Mouse (Mus musculus) heart, adult 2 months (tissue): ENCODE data around the gene Pcdh18. TPM values are rescaled to one million over a fixed set of nuclear protein-coding genes. Genes with fewer than 3 reads are reported as not detected.

Source experiments
- DNase-seq, 2 experiments: peaks; one replicate each; pipeline ENCODE4 v3.0.0; 2021
- H3K27ac ChIP-seq: fragments of 200-600 bp; 2 replicates; pipeline ENCODE4 v1.8.1; 2022
- H3K27me3 ChIP-seq: fragments of 200-500 bp; 2 replicates; pipeline ENCODE4 v1.6.1; 2012; ENCODE audit warnings: mild to moderate bottlenecking, low read length, inconsistent platforms, mixed read lengths; ENCODE audit not compliant: control insufficient read depth, insufficient read depth
- H3K36me3 ChIP-seq: fragments of 200-500 bp; 2 replicates; pipeline ENCODE4 v1.6.1; 2012; ENCODE audit warnings: low read length, inconsistent platforms; ENCODE audit not compliant: control insufficient read depth, insufficient read depth
- H3K4me1 ChIP-seq: fragments of 200-500 bp; 2 replicates; pipeline ENCODE4 v1.6.1; 2011; ENCODE audit warnings: low read length; ENCODE audit not compliant: control insufficient read depth, insufficient read depth
- H3K4me3 ChIP-seq: fragments of 200-600 bp; 2 replicates; pipeline ENCODE4 v1.8.1; 2022
- H3K79me2 ChIP-seq: fragments of 200-500 bp; replicated peaks from 2 replicates; pipeline ENCODE4 v1.6.1; 2012; ENCODE audit warnings: mild to moderate bottlenecking, inconsistent platforms, low read length, moderate library complexity, mixed read lengths; ENCODE audit not compliant: control insufficient read depth, insufficient read depth
- H3K9ac ChIP-seq: fragments of 200-500 bp; 2 replicates; pipeline ENCODE4 v1.6.1; 2012; ENCODE audit warnings: low read depth, mild to moderate bottlenecking, control low read depth, inconsistent platforms, low read length, mixed read lengths
- CTCF ChIP-seq: fragments of 200-600 bp; IDR thresholded peaks from 2 replicates; pipeline ENCODE4 v1.8.1; 2022; ENCODE audit warnings: antibody characterized with exemption, mild to moderate bottlenecking, moderate library complexity
- EP300 ChIP-seq: fragments of 200-500 bp; IDR thresholded peaks from 2 replicates; pipeline ENCODE4 v1.6.1; 2011; ENCODE audit warnings: low read depth, low read length, control low read depth; ENCODE audit not compliant: insufficient read depth
- POLR2A ChIP-seq: fragments of 200-500 bp; IDR thresholded peaks from 2 replicates; pipeline ENCODE4 v1.6.1; 2011; ENCODE audit warnings: mild to moderate bottlenecking, low read depth, low read length, control low read depth; ENCODE audit not compliant: insufficient read depth
- WGBS: fragments of 180-500 bp; shearing (Covaris S2); methylation state at CpG from one replicate; pipeline ENCODE4 v1.1.7; 2018; 5-methylcytosine and 5-hydroxymethylcytosine counted together
- intact Hi-C: fragments of 180-260 bp; cut with DNase I; formaldehyde crosslinking; loops from one replicate; pipeline ENCODE4 v1.15.1; 2025
- long read RNA-seq: library from polyadenylated mRNA; stranded (forward); transcript quantifications from one replicate; pipeline ENCODE4 v2.0.0, GENCODE M21; 2021
- polyA plus RNA-seq: library from polyadenylated mRNA; depleted of rRNA; stranded (reverse); fragments of >200 nt; gene quantifications from 2 replicates; pipeline ENCODE4 v1.2.3, GENCODE M21; 2012; rRNA removed
- total RNA-seq, 2 experiments: library from RNA; stranded (reverse); gene quantifications; 2 replicates each; pipeline ENCODE4 v1.2.3; 2021

Pcdh18 gene
- total RNA-seq (1 to 10 TPM; 3.3 to 4.4 TPM), polyA plus RNA-seq (3.1 and 5.7 TPM in 2 replicates)
- long read RNA-seq, full-length matches to known transcripts: 2 of 2 reads
- long read RNA-seq, partial matches to known transcripts: 0 of 2 reads
- long read RNA-seq, other reads (novel, unspliced or antisense): 0 of 2 reads

GRCm38 (mm10) chr3:49756870-49757625 lies at the start of gene Pcdh18:
Gene Pcdh18, minus strand, starts transcription at chr3:49757325.
- under 1% methylated on average over 43 of the region's 43 CpGs for WGBS
- peak; percentile 80 to 86 for DNase-seq
- no peaks in the 10 kb centered on the region for H3K4me1 ChIP-seq
- intact Hi-C loops: loop anchor here (2.0 to 10.0 kb wide), 5 partner anchors 115 to 665 kb away; no protein-coding TSS in a partner anchor
- no peaks in the 10 kb centered on the region; the same call in none of the 2 replicates for H3K36me3 ChIP-seq
- H3K9ac ChIP-seq: peak within 1 kb of the TSS; percentile 71
- H3K4me3 ChIP-seq: peak within 1 kb of the TSS; percentile 75
- no peaks in the 10 kb centered on the region for H3K79me2 ChIP-seq
- H3K27ac ChIP-seq: peak within 1 kb of the TSS; percentile 84
- no peak for TF ChIP-seq EP300
- TF ChIP-seq POLR2A: peak; percentile 54; the same call in 1 of the 2 replicates
- peak; percentile 20; the same call in 1 of the 2 replicates for TF ChIP-seq CTCF
- H3K27me3 ChIP-seq: no peaks in the 10 kb centered on the region

DNA sequence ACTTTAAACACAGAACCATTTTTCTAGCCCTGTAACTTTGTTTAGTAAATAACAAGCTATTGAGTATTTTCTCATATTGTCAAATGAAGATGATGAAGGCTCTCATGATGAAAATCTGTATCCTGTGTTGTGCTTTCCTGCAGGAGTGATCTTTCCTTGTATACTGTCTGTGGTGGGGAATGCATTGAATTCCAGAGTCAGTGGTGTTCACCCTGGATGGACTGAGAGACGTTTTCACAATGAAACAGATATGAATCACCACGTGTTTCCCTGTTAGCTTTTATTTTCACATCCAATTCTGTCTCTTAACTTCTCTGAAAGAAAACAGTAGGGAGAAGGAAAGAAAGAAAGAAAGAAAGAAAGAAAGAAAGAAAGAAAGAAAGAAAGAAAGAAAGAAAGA lies 49.7 kb upstream of the Pcdh18 start:
- H3K4me3 ChIP-seq: no peak overlapping the region
- no peak for DNase-seq
- intact Hi-C loops: no loop called here
- H3K36me3 ChIP-seq: no peaks in the 10 kb centered on the region
- no peaks in the 10 kb centered on the region for H3K27me3 ChIP-seq
- H3K79me2 ChIP-seq: no peaks in the 10 kb centered on the region
- H3K4me1 ChIP-seq: no peaks in the 10 kb centered on the region
- WGBS: 22% methylated on average over 2 of the region's 2 CpGs
- no peak overlapping the region for H3K9ac ChIP-seq
- no peak for TF ChIP-seq EP300
- no peak for TF ChIP-seq CTCF
- no peak for TF ChIP-seq POLR2A
- H3K27ac ChIP-seq: no peak overlapping the region

DNA sequence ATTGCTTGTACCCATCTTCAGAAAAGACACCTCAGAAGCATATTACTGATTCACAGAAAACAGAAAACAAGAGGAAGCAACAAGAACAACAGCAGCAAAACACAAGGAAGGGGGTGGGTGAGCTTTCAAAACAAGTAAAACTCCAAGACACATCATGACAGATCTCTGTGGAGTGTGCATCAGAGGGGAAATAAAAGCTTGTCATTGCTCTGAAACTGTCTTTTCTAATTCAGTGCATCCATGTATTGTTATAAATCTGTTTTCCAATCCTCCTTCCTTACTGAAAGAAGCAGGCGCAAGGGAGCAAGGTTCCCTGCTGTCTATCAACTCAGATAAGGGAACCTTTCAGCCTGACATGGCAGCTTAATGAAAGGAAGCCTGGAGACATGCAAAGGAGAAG lies 48.4 kb upstream of the Pcdh18 start:
- Histone ChIP-seq H3K79me2 (no peaks in the 10 kb centered on the region), H3K4me3 (no peak overlapping the region), H3K36me3 (no peaks in the 10 kb centered on the region), H3K4me1 (no peaks in the 10 kb centered on the region), H3K27ac (no peak overlapping the region), H3K9ac (no peak overlapping the region), H3K27me3 (no peaks in the 10 kb centered on the region)
- 87% methylated on average over 1 of the region's 1 CpGs for WGBS
- intact Hi-C loops: no loop called here
- no peak for DNase-seq
- TF ChIP-seq EP300 (no peak), POLR2A (no peak), CTCF (no peak)

DNA sequence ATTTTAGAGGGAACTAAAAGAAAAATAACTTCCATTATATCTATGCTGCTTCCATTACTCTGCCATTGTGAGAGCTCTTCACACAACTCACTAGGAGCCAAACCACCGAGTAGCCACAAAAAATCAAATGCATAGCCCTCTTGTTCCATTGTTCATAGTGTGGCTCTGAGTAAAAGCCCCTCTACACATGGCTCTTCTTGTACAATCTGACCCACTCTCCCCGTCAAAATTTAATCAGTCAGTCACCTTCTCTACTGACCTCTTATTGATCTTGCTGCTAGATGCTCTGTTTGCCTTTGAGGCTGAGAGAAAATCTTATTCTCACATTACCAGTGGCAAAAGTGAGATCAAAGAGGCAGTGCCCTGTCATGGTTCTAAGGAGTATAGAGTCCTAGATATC lies 31.2 kb upstream of the Pcdh18 start:
- intact Hi-C loops: no loop called here
- no peak for TF ChIP-seq POLR2A
- no peak for TF ChIP-seq EP300
- TF ChIP-seq CTCF: no peak

DNA sequence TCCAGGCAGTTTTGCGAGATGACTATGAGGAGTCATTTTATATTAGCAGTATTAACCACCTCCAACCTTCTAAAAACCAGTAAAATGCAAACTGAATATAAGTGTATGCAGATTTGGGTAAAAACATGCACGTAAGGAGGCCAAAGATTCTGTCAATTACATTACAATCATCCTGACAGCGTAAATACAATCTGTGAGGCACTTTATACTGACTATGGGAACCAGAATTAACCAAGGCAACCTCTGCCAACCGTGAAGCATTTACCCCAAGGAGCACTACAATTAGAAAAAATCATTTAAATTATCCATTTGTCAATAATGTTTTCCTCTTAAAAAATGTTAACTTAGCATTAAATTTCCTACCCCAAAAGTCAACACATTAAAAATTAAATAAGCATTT lies 30.6 kb upstream of the Pcdh18 start:
- Histone ChIP-seq H3K27ac (no peak overlapping the region), H3K27me3 (no peaks in the 10 kb centered on the region), H3K4me1 (no peaks in the 10 kb centered on the region), H3K36me3 (no peaks in the 10 kb centered on the region), H3K9ac (no peak overlapping the region), H3K4me3 (no peak overlapping the region), H3K79me2 (no peaks in the 10 kb centered on the region)
- intact Hi-C loops: no loop called here
- WGBS: 82% methylated on average over 4 of the region's 4 CpGs
- TF ChIP-seq POLR2A (no peak), EP300 (no peak), CTCF (no peak)
- DNase-seq: no peak

More for the DNA sequence above, 31.2 kb upstream of the Pcdh18 start:
- Histone ChIP-seq H3K36me3 (no peaks in the 10 kb centered on the region), H3K79me2 (no peaks in the 10 kb centered on the region), H3K4me3 (no peak overlapping the region), H3K4me1 (no peaks in the 10 kb centered on the region), H3K27ac (no peak overlapping the region), H3K9ac (no peak overlapping the region), H3K27me3 (no peaks in the 10 kb centered on the region)
- WGBS: 68% methylated on average over 2 of the region's 2 CpGs
- no peak for DNase-seq
